Mouse (Mus musculus): ENCODE measurements around the gene Pdcl3. TPM values are rescaled to one million over a fixed set of nuclear protein-coding genes. Genes with fewer than 3 reads are reported as not detected.
A peak's percentile ranks its signal among the peaks of the same experiment; 100 is the strongest.

Gene Pdcl3
- total and polyA plus RNA-seq, 3 experiments = 55.6 to 120 (median 83.6) TPM

GRCm38 (mm10) chr1:39006830-39007829 lies 21.7 kb downstream of the Pdcl3 start:
- dilution Hi-C loops (cut with MboI; ENCODE audit: extremely low pct_ligation_motif_present, extremely low pct_unique_long_range_greater_than_20kb, low sequenced_read_pairs) = no loop called here
- Histone ChIP-seq H3K4me2 (ENCODE audit: insufficient read depth, low read depth, poor library complexity, severe bottlenecking) (no peak overlapping the region), H3K27ac (ENCODE audit: insufficient read depth, low read depth) (no peak overlapping the region), H3K4me3 (replicated peaks in 1 of 3; ENCODE audit: low read depth in 2 of 3, low read length in 2 of 3, poor library complexity in 1 of 3) (no peak overlapping the region), H3K9me3 (replicated peaks; ENCODE audit: low read length) (peaks cover 3% of the 10 kb centered on the region), H3K4me1 (ENCODE audit: control insufficient read depth in 1 of 2, insufficient read depth in 2 of 2) (peaks cover 13 to 49% of the 10 kb centered on the region in 2 experiments), H3K79me2 (replicated peaks; ENCODE audit: control insufficient read depth, extremely low read depth, insufficient read depth, poor library complexity, severe bottlenecking) (no peaks in the 10 kb centered on the region), H3K36me3 (replicated peaks in 1 of 2; ENCODE audit: control insufficient read depth in 1 of 2, insufficient read depth in 1 of 2, low read length in 1 of 2) (no peaks in the 10 kb centered on the region), H3K9ac (ENCODE audit: insufficient read depth, low read depth) (no peak overlapping the region), H3K27me3 (replicated peaks) (no peaks in the 10 kb centered on the region)
- in situ Hi-C loops (cut with MboI; ENCODE audit: low pct_ligation_motif_present, low pct_unique_long_range_greater_than_20kb, low sequenced_read_pairs) = loop anchor here (5.0 to 25.0 kb wide), 3 partner anchors 205 to 510 kb away; no protein-coding TSS in a partner anchor
- TF ChIP-seq SIN3A (IDR thresholded peaks at IDR 0.05; ENCODE audit: low read length) (no peak), NRF1 (IDR thresholded peaks at IDR 0.05; ENCODE audit: low read depth, low read length) (no peak), SMC3 (IDR thresholded peaks at IDR 0.05; ENCODE audit: low read depth, low read length) (no peak), PAX5 (IDR thresholded peaks at IDR 0.05; ENCODE audit: low read length) (no peak), RAD21 (IDR thresholded peaks at IDR 0.05; ENCODE audit: low read depth, low read length) (no peak), ETS1 (conservative IDR thresholded peaks at IDR 0.05; ENCODE audit: low read depth, low read length) (no peak), POLR2A (IDR thresholded peaks at IDR 0.05; ENCODE audit: low read depth, low read length) (no peak), ELF1 (IDR thresholded peaks at IDR 0.05; ENCODE audit: low read depth, low read length) (no peak), CTCF (conservative IDR thresholded peaks at IDR 0.05 in 1 of 2, IDR thresholded peaks at IDR 0.05 in 1 of 2; ENCODE audit: low read depth in 2 of 2, low read length in 2 of 2) (no peak), USF1 (IDR thresholded peaks at IDR 0.05; ENCODE audit: low read depth, low read length) (no peak), GABPA (IDR thresholded peaks at IDR 0.05; ENCODE audit: insufficient replicate concordance, low read depth, low read length) (no peak)
- no peak for DNase-seq (ENCODE audit: extremely low read depth)

- in situ Hi-C loops (cut with MboI; ENCODE audit: low pct_ligation_motif_present, low pct_unique_long_range_greater_than_20kb, low sequenced_read_pairs) (loop anchor here (25.0 kb wide), 1 partner anchor 202 kb away; no protein-coding TSS in a partner anchor), dilution Hi-C loops (cut with MboI; ENCODE audit: extremely low pct_ligation_motif_present, extremely low pct_unique_long_range_greater_than_20kb, low sequenced_read_pairs) (no loop called here)
- H3K36me3 ChIP-seq (replicated peaks in 1 of 2; ENCODE audit: control insufficient read depth in 1 of 2, insufficient read depth in 1 of 2, low read length in 1 of 2) = no peaks in the 10 kb centered on the region
- peaks cover 3% of the 10 kb centered on the region for H3K9me3 ChIP-seq (replicated peaks; ENCODE audit: low read length)
- H3K4me3 ChIP-seq (replicated peaks in 1 of 3; ENCODE audit: low read depth in 2 of 3, low read length in 2 of 3, poor library complexity in 1 of 3) = no peak overlapping the region
- no peak overlapping the region for H3K9ac ChIP-seq (ENCODE audit: insufficient read depth, low read depth)
- peaks cover 13 to 26% of the 10 kb centered on the region in 2 experiments for H3K4me1 ChIP-seq (ENCODE audit: control insufficient read depth in 1 of 2, insufficient read depth in 2 of 2)
- DNase-seq (ENCODE audit: extremely low read depth) = peak; percentile 64
- H3K79me2 ChIP-seq (replicated peaks; ENCODE audit: control insufficient read depth, extremely low read depth, insufficient read depth, poor library complexity, severe bottlenecking) = no peaks in the 10 kb centered on the region
- H3K4me2 ChIP-seq (ENCODE audit: insufficient read depth, low read depth, poor library complexity, severe bottlenecking) = no peak overlapping the region
- no peak overlapping the region for H3K27ac ChIP-seq (ENCODE audit: insufficient read depth, low read depth)
- H3K27me3 ChIP-seq (replicated peaks) = no peaks in the 10 kb centered on the region
- TF ChIP-seq IRF4 (IDR thresholded peaks at IDR 0.05; ENCODE audit: low read depth, low read length) = no peak
- TF ChIP-seq EP300 (IDR thresholded peaks at IDR 0.05; ENCODE audit: low read length) = no peak
- TF ChIP-seq USF1 (IDR thresholded peaks at IDR 0.05; ENCODE audit: low read depth, low read length) = no peak
- no peak for TF ChIP-seq KAT2A (IDR thresholded peaks at IDR 0.05; ENCODE audit: insufficient replicate concordance, low read length)
- TF ChIP-seq ELF1 (IDR thresholded peaks at IDR 0.05; ENCODE audit: low read depth, low read length) = 0 out of 2 replicates have a peak, but pooled peaks have one; percentile 15
- TF ChIP-seq MAFK (IDR thresholded peaks at IDR 0.05; ENCODE audit: insufficient replicate concordance, low read length) = no peak
- TF ChIP-seq BHLHE40 (IDR thresholded peaks at IDR 0.05; ENCODE audit: low read depth, low read length) = no peak
- TF ChIP-seq POLR2A (IDR thresholded peaks at IDR 0.05; ENCODE audit: low read depth, low read length) = no peak
- TF ChIP-seq ZMIZ1 (IDR thresholded peaks at IDR 0.05; ENCODE audit: low read depth, low read length) = no peak
- no peak for TF ChIP-seq MAX (IDR thresholded peaks at IDR 0.05; ENCODE audit: low read length)
- TF ChIP-seq RCOR1 (conservative IDR thresholded peaks at IDR 0.05; ENCODE audit: low read depth, low read length) = no peak
- no peak for TF ChIP-seq TBP (conservative IDR thresholded peaks at IDR 0.05; ENCODE audit: low read depth, low read length)
- no peak for TF ChIP-seq MEF2A (IDR thresholded peaks at IDR 0.05; ENCODE audit: borderline replicate concordance, low read depth, low read length)
- TF ChIP-seq RAD21 (IDR thresholded peaks at IDR 0.05; ENCODE audit: low read depth, low read length) = peak; percentile 95
- no peak for TF ChIP-seq CHD1 (IDR thresholded peaks at IDR 0.05; ENCODE audit: low read depth, low read length)
- peak; percentile 86 for TF ChIP-seq SMC3 (IDR thresholded peaks at IDR 0.05; ENCODE audit: low read depth, low read length)
- no peak for TF ChIP-seq ZKSCAN1 (IDR thresholded peaks at IDR 0.05; ENCODE audit: borderline replicate concordance, low read depth, low read length)
- TF ChIP-seq PAX5 (IDR thresholded peaks at IDR 0.05; ENCODE audit: low read length) = no peak
- TF ChIP-seq NRF1 (IDR thresholded peaks at IDR 0.05; ENCODE audit: low read depth, low read length) = peak; percentile 20; the same call in 1 of the 2 replicates
- TF ChIP-seq POLR2AphosphoS2 (IDR thresholded peaks at IDR 0.05; ENCODE audit: low read depth, low read length) = no peak
- peak; percentile 66 to 86 for TF ChIP-seq CTCF (conservative IDR thresholded peaks at IDR 0.05 in 1 of 2, IDR thresholded peaks at IDR 0.05 in 1 of 2; ENCODE audit: low read depth in 2 of 2, low read length in 2 of 2)
- TF ChIP-seq HCFC1 (IDR thresholded peaks at IDR 0.05; ENCODE audit: low read depth, low read length) = no peak
- TF ChIP-seq CHD2 (IDR thresholded peaks at IDR 0.05; ENCODE audit: low read length) = no peak
- TF ChIP-seq USF2 (conservative IDR thresholded peaks at IDR 0.05; ENCODE audit: low read depth, low read length) = no peak
- no peak for TF ChIP-seq SIN3A (IDR thresholded peaks at IDR 0.05; ENCODE audit: low read length)
- peak; percentile 23; the same call in 1 of the 2 replicates for TF ChIP-seq JUND (conservative IDR thresholded peaks at IDR 0.05; ENCODE audit: low read depth, low read length)
- TF ChIP-seq TCF12 (IDR thresholded peaks at IDR 0.05; ENCODE audit: low read depth, low read length) = no peak
Observed at GRCm38 (mm10) chr1:39010583-39011021, 25.2 kb downstream of the Pdcl3 start.
